Mouse (Mus musculus) embryo, embryonic 9.5 days (tissue): Measurements from ENCODE around the gene Zfp846.
A peak's percentile ranks its signal among the peaks of the same experiment; 100 is the strongest.

Source experiments
- DNase-seq: peaks from one replicate; pipeline ENCODE4 v3.0.0-alpha.2; 2017; ENCODE audit errors: extremely low spot score

Gene Zfp846

DNA sequence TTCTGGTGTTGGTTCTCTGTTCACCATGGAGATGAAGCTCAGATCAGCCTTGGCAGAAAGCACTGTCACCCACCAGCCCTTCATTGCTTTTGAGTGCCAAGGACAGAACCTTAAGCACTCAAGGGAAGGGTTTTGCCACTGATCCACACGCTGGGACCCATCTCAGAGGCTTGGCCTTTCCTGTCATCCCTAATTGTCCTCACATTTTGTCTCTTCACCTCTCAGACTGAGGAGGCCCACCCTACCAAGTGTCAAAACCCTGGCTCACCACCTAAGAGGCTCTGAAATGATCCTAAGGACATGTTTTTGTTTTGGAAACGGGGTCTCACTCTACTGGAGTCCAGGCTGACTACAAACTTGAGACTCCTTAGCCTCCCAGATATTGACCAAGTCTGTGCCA is 55.7 kb downstream of the Zfp846 start:
- DNase-seq, result no peak

DNA sequence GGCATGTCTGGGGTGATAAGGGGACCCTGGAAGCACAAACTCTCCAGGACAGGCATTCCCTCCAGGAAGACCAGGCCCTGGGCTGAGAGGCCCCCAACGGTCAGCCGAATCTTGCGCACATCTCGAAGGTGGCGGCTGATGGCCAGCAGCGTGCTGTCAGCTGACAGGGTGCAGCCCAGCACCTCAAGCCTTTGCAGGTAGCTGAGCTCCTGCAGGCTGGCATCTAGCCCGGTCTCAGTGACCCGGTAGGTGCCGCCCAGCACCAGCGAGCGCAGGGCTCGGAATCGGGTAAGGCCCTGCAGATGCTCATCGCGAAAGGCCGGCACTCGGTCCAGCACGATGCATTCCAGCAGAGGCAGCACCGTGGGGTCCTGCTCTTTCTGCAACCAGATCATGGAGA is 57.5 kb downstream of the Zfp846 start:
- DNase-seq, result no peak

GRCm38 (mm10) chr9:20639486-20639885 is 58.4 kb downstream of the Zfp846 start:
- no peak for DNase-seq

GRCm38 (mm10) chr9:20641501-20641900 is 60.4 kb downstream of the Zfp846 start:
- DNase-seq, result no peak

GRCm38 (mm10) chr9:20642101-20642895 is 61.2 kb downstream of the Zfp846 start, which contains the start of gene Ubl5:
Ubl5 (plus strand) TSS chr9:20642878.
- peak; percentile 96 for DNase-seq

DNA sequence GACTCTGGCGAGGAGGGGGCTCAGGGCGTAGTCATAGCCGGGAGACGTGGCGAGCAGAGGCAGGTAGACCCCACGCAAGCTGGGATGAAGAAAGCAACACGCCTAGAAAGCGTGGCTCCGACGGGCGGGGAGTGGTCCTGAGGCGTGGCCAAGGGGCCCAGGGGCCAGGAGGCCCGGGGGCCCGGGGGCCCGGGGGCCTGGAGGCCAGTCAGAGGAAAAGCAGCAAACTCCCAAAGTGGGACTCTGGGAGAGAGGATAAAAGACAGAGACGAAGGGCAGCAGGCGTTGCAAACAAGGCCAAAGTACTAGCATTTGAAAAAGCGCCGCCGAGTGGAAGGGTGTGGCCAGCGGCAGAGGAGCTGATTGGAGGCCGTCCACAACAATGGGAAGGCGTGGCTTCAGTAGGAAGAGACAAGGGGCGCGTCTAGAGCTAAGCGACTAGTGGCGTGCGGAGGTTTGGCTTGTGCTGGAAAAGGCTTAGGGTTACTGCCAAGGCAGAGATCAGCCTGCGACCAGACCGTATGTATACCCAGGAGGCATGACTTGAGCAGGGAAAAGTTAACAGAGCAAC is 61.9 kb downstream of the Zfp846 start:
- peak; percentile 85 for DNase-seq

DNA sequence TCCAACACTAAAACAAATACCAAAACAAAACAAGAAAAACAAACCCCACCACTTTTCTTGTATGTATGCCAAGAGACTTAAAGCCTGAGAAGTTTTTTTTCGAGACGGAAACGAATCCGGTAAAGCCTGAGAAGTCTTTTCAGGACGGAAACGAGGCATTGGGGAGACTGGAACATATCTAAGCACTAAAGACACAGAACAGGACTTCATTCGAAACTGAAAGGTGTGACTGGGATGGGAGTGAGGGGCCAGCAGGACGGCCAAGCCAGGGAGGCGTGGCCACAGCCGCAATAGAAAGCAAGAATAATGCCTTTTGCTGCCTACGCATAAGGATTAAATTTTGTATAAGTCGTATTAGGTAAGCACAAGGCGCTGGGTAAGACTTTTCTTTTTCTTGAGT is 62.7 kb downstream of the Zfp846 start:
- no peak for DNase-seq

DNA sequence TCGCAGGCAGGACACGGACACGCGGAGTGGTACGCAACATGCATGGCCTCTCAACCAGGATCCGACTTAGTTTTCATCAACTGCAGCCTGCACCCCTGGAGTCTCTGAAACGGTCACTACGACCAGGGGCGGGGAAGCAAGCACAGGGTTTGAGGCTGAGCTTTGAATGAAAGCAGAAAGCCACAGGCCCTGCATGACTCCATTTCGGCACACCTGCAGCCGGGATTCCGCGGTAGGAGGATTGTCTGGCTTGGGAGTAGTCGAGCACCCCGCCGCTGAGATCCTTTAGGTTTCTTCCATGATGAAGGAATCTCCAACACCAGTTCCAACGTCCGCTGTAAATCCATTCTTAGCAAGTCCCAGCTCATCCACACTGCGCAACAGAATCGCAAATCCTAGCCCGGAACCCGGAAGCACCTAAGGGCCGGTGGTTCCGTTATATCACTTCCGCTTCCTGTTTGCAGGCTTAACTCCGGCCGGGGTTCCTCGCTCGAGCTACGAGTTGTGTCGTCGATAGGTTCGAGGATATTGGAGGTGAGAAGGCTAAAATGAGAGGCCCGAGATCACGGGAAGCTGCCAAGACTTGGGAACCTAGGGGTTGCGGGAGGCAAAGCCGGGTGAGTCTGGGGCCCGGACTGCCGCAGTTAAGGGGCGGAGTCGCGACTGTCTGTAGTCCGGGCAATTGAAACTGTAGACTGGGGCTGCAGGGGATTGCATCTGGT is 63.4 kb downstream of the Zfp846 start, which contains the start of gene Fbxl12:
TSS of gene Fbxl12 (minus strand) at position 408 of the 722 bp plus-strand sequence.
- DNase-seq, result peak; percentile 78

DNA sequence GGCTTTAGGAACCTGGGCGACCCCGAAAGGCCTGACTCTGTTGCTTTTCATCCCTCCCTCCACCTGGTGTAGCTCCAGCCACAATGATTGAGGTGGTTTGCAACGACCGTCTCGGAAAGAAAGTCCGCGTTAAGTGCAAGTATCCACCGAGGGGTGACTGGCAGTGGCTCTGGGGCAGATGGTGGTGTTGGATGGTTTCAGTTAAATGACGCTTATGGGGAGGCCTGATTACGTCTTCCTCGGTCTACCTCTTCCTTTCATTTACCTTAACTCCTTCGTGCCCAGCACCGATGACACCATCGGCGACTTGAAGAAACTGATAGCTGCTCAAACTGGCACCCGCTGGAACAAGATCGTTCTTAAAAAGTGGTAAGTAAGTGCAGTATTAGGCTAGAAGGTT is 64.0 kb downstream of the Zfp846 start:
- no peak for DNase-seq

DNA sequence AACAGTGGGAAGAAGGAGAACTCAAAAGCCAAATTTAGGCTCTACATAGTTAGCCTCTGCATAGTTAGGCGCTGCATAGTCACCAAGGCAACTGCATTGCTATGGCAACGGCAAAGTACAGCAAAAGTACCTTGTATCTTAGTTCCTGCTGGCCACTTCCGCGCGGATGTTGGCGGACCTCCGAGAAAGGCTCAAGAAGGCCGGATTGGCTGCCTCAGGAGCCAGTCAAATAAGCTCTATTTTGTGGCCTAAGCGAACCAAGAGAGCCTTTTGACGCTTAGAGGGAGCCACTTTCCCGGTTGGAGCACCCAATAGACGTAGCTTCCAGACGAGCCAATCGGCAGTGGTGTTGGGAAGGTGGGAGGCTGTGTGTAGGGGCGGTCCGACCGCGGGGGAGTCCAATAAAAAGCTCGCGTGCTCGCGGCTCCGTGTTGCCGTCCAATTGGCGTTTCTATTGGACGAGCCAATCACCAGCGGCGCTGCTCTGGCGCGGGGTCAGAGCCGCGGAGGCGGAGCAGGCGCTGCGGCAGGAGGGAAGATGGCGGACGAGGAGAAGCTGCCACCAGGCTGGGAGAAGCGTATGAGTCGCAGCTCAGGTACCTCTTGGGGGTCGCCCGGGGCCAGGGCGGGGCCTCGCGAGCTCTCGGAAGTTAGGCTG is 70.6 kb downstream of the Zfp846 start, which contains the start of gene Pin1:
TSS of gene Pin1 (plus strand) at position 494 of the 658 bp plus-strand sequence.
- peak; percentile 97 for DNase-seq

GRCm38 (mm10) chr9:20652260-20652658 is 71.2 kb downstream of the Zfp846 start:
- no peak for DNase-seq

- DNase-seq, result no peak
Measured at GRCm38 (mm10) chr9:20653859-20654258, 72.8 kb downstream of the Zfp846 start.
